Mouse (Mus musculus) kidney, postnatal 14 days (tissue): ENCODE measurements around the gene Jakmip3.

ENCODE experiments used
- DNase-seq: peaks from one replicate; pipeline ENCODE4 v3.0.0; 2022; ENCODE audit warnings: mixed read lengths

Gene Jakmip3

GRCm38 (mm10) chr7:139074189-139074588 is 133.7 kb downstream of the Jakmip3 start:
- no peak for DNase-seq

GRCm38 (mm10) chr7:139075054-139075794 is 134.7 kb downstream of the Jakmip3 start:
- no peak for DNase-seq

- no peak for DNase-seq
These were observed 136.8 kb downstream of the Jakmip3 start for GRCm38 (mm10) chr7:139077283-139077682.

- no peak for DNase-seq
These were observed 137.7 kb downstream of the Jakmip3 start for GRCm38 (mm10) chr7:139078181-139078580.

- DNase-seq = no peak
These were observed 138.6 kb downstream of the Jakmip3 start for GRCm38 (mm10) chr7:139079141-139079540.

GRCm38 (mm10) chr7:139080714-139081113 is 140.2 kb downstream of the Jakmip3 start:
- no peak for DNase-seq

- no peak for DNase-seq
These were observed 140.6 kb downstream of the Jakmip3 start for GRCm38 (mm10) chr7:139081158-139081557.

GRCm38 (mm10) chr7:139082281-139082680 is 141.8 kb downstream of the Jakmip3 start:
- no peak for DNase-seq

GRCm38 (mm10) chr7:139084316-139084715 is 143.8 kb downstream of the Jakmip3 start:
- no peak for DNase-seq

- peak; percentile 73 for DNase-seq
These were observed 145.2 kb downstream of the Jakmip3 start, which contains the start of gene Dpysl4 for GRCm38 (mm10) chr7:139085629-139086194. Gene Dpysl4, plus strand, starts transcription at chr7:139086001.

GRCm38 (mm10) chr7:139086195-139087158 is 145.9 kb downstream of the Jakmip3 start:
- DNase-seq = peak; percentile 34

GRCm38 (mm10) chr7:139087801-139088200 is 147.3 kb downstream of the Jakmip3 start:
- no peak for DNase-seq

GRCm38 (mm10) chr7:139089892-139090874 is 149.7 kb downstream of the Jakmip3 start:
- DNase-seq = no peak

- DNase-seq = no peak
These were observed 151.2 kb downstream of the Jakmip3 start for GRCm38 (mm10) chr7:139091681-139092080.

- DNase-seq = no peak
These were observed 152.1 kb downstream of the Jakmip3 start for GRCm38 (mm10) chr7:139092676-139093075.

GRCm38 (mm10) chr7:139093124-139093523 is 152.6 kb downstream of the Jakmip3 start:
- DNase-seq = no peak

- no peak for DNase-seq
These were observed 153.3 kb downstream of the Jakmip3 start for GRCm38 (mm10) chr7:139093781-139094180.

- no peak for DNase-seq
These were observed 154.2 kb downstream of the Jakmip3 start for GRCm38 (mm10) chr7:139094761-139095160.

- DNase-seq = no peak
These were observed 154.8 kb downstream of the Jakmip3 start for GRCm38 (mm10) chr7:139095282-139095681.

- no peak for DNase-seq
These were observed 155.9 kb downstream of the Jakmip3 start for GRCm38 (mm10) chr7:139096399-139096798.

GRCm38 (mm10) chr7:139100531-139101095 is 160.1 kb downstream of the Jakmip3 start:
- no peak for DNase-seq
